Mouse (Mus musculus): ENCODE results near the gene Chrm3. TPM values are rescaled to one million over a fixed set of nuclear protein-coding genes. Genes with fewer than 3 reads are reported as not detected.
"Not testable (repeated sequence)": the region's sequence is repeated elsewhere in the genome, so short reads cannot be mapped to it uniquely, and the experiment has no call there.

Chrm3 gene
- total RNA-seq, 2 experiments from 2014 or later, result 46.1 to 47.5 TPM

DNA sequence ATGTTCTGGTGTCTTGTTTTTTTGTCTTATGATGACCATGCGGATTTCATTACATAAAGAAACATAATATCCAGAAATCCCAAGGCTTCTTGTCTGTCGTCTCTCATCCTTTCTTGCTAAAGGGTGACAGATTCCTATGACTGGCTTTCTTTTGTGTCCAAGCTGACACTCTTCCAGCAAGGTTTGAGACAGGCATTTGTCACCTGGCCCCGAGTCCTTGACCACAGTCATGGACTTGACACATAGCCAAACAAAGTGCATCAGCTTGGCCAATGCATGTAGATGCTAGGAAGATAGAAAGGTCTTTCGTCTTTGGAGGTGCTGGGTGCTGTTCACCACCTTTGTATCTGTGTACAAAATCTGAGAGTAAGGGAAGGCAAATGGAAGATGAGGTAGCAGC, 480.2 kb downstream of the Chrm3 start:
- intact Hi-C loops (cut with DNase I), result loop anchor here (10.0 kb wide), 2 partner anchors 474 to 1684 kb away; no protein-coding TSS in a partner anchor
- no peak for DNase-seq (ENCODE audit: low spot score in 2 of 2)

DNA sequence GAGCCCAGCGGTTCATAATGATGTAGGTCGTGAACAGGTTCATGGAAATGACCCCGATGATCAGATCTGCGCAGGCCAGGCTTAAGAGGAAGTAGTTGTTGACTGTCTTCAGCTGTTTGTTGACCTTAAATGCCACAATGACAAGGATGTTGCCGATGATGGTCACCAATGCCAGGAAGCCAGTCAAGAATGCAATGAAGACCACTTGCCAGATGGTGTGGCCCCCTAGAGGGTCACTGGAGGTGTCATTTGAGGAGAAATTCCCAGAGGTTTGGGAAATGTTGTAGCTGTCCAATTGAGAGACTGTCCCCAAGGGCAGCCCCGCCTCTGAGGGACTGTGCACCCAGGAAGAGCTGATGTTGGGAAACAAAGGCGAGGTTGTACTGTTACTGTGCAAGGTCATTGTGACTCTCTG, 482.0 kb downstream of the Chrm3 start:
- intact Hi-C loops (cut with DNase I), result no loop called here

DNA sequence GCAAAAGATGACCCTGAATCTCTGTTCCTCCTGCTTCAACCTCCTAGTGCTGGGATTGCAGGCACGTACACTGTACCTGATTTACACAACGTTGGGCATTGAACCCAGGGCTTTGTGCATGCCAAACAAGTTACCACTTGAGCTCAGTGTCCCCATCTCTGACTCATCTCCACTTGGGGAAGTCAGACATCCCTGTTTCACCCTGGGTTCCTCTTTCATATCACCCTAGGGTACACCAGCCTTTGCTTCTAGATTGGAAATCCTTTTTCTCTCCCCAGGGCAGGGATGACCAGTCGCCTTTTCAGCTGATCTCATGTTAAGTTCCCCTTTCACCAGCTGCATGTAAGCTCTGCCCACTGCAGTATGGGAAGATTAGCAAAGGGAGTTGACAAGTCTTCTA, 487.3 kb downstream of the Chrm3 start:
- no peak for DNase-seq (ENCODE audit: low spot score in 2 of 2)
- intact Hi-C loops (cut with DNase I), result no loop called here

More for the DNA sequence above, 482.0 kb downstream of the Chrm3 start:
- no peak for DNase-seq (ENCODE audit: low spot score in 2 of 2)

DNA sequence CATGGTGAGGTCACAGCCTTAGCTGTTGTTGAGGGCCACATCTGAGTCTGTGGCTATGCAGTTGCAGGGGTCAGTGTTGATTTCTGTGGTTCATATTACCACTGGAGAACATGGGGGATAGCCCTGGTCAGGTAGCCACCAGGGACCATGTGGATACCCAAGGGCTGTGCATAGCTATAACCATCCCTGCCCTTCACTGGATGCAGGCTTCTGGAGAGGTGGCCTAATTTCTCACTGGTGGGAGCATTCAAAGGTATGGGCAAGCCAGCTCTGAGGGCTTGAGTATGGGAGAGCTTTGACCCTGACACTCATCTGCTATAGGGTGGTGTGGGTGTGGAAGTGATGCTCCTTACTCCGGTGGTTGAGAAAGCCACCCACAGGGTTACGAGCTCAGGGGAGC, 494.5 kb downstream of the Chrm3 start:
- intact Hi-C loops (cut with DNase I), result no loop called here
- no peak for DNase-seq (ENCODE audit: low spot score in 2 of 2)

DNA sequence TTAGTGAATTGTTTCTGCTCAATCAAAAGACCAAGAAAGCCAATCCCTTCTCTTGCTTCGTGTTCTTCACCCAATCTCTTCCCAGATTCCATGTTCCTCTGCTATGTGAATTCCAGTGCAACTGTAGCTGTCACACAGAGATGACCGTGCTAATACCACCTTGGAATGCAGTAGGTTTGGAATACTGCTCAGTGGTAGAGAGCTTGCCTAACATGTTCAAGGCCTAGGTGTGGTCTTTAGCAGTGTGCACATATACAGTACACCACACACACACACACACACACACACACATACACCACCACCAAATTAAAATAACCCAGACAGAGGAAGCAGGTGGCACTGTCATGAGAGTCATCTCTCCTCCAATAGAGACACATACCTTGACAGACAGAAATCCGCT, 513.1 kb downstream of the Chrm3 start:
- DNase-seq (ENCODE audit: low spot score in 2 of 2), result no peak
- intact Hi-C loops (cut with DNase I), result loop anchor here (5.0 to 10.0 kb wide), 3 partner anchors 153 to 665 kb away; no protein-coding TSS in a partner anchor

DNA sequence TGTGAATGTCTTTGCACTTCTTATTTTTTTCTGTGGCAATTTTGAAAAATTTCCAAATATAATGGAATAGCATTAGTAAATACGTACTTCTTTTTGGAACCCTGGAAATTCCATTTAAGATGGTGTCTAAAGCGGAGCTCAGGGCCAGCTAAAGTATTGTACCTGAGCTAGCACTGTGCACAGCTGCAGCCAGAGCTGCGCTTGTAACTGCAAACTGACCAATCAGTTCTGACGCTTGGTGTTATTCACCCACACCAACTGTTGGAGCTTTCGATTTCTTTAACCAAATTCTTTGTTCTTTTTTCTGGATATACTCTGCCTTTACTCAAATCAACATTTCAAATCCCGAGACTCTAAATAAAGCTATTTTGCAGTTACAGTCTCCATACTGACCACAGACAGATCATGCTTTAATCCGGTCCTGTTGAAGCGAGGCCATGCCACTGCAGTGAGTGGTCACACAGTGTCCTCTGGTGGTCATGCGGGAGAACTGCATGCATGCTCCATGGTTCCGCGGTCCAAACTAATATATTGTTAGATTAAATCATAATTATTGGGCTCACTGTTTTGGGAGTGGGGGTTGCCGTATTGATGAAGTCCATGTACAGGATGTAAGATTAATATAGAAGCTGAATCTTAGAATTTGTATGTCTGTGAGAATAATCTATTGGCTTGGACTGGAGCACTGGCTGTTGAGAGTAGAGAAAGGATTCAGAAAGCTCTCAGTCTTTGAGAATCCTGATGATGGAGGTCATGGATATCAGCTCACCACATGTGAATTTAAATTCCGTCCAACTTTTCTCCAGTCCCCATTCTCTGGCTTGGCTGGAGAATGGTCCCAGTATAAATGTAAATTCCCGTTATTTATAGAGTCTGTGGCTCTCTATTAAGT, 513.9 kb downstream of the Chrm3 start:
- intact Hi-C loops (cut with DNase I), result loop anchor here (5.0 to 10.0 kb wide), 3 partner anchors 152 to 664 kb away; no protein-coding TSS in a partner anchor

DNA sequence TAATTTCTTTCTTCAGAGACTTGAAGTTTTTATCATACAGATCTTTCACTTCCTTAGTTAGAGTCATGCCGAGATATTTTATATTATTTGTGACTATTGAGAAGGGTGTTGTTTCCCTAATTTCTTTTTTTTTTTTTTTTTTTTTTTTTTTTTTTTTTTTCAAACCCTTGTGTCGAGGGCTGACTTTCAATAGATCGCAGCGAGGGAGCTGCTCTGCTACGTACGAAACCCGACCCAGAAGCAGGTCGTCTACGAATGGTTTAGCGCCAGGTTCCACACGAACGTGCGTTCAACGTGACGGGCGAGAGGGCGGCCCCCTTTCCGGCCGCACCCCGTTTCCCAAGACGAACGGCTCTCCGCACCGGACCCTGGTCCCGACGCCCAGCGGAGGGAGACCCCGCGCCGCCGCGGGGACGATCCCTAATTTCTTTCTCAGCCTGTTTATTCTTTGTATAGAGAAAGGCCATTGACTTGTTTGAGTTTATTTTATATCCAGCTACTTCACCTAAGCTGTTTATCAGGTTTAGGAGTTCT, 526.4 kb downstream of the Chrm3 start:
- peak; percentile 60 to 67 for DNase-seq (ENCODE audit: low spot score in 2 of 2)
- intact Hi-C loops (cut with DNase I), result not testable (repeated sequence)

More for the DNA sequence above, 513.9 kb downstream of the Chrm3 start:
- DNase-seq (ENCODE audit: low spot score in 2 of 2), result peak; percentile 51 to 68

DNA sequence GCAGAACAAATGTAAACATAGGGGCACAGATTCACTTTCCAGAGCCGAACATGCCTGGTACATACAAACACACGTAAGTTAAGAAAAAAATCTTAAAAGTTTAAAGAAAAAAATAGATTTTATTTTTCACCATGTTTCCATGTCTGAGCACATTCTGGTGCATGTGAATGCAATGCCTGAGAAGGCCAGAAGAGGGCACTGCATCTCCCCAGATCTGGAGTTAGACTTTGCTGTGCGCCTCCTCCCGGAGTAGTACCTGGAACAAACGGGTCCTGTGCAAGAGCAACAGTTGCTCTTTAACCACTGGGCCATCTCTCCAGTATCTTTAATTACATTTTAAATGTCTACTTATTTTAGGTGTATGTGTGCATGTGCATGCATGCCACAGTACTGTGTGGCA, 534.4 kb downstream of the Chrm3 start:
- DNase-seq (ENCODE audit: low spot score in 2 of 2), result no peak
- intact Hi-C loops (cut with DNase I), result no loop called here

Small RNA genes lying within 50 kb of the gene (microRNA-seq; reads per million reads assigned to microRNA genes)
- 0 reads per million in 2 experiments for gene Gm24187
